Mouse (Mus musculus) limb, embryonic 14.5 days (tissue): ENCODE results near the gene BC028528. TPM values are rescaled to one million over a fixed set of nuclear protein-coding genes. Genes with fewer than 3 reads are reported as not detected.

Experiments
- ATAC-seq: fragments of 200-750 bp; cut with Nextera tagmentation; 2 replicates; pipeline ENCODE4 v1.8.0; 2017; ENCODE audit warnings: low read depth, moderate number of reproducible peaks, moderate TSS enrichment; ENCODE audit not compliant: low FRiP score
- DNase-seq: peaks from one replicate; pipeline ENCODE4 v3.0.0-alpha.2; 2015; ENCODE audit warnings: low spot score
- H3K27ac ChIP-seq: fragments of 300-500 bp; sonication (generic); replicated peaks from 2 replicates; pipeline ENCODE4 v1.5.1; 2014; ENCODE audit warnings: low read depth, mild to moderate bottlenecking, low read length, moderate library complexity, mixed read lengths
- H3K27me3 ChIP-seq: fragments of 300-500 bp; sonication (generic); 2 replicates; pipeline ENCODE4 v1.6.1; 2014; ENCODE audit warnings: low read length, mixed read lengths; ENCODE audit not compliant: control insufficient read depth, insufficient read depth
- H3K36me3 ChIP-seq: fragments of 300-500 bp; sonication (generic); 2 replicates; pipeline ENCODE4 v1.6.1; 2014; ENCODE audit warnings: mild to moderate bottlenecking, low read length, moderate library complexity, mixed read lengths; ENCODE audit not compliant: control insufficient read depth, insufficient read depth
- H3K4me1 ChIP-seq: fragments of 300-500 bp; sonication (generic); 2 replicates; pipeline ENCODE4 v1.6.1; 2014; ENCODE audit warnings: antibody characterized with exemption, low read length, mixed read lengths; ENCODE audit not compliant: control insufficient read depth, insufficient read depth
- H3K4me2 ChIP-seq: fragments of 300-500 bp; sonication (generic); replicated peaks from 2 replicates; pipeline ENCODE4 v1.6.1; 2014; ENCODE audit warnings: low read depth, mild to moderate bottlenecking, low read length, moderate library complexity; ENCODE audit not compliant: severe bottlenecking
- H3K4me3 ChIP-seq: fragments of 300-500 bp; sonication (generic); replicated peaks from 2 replicates; pipeline ENCODE4 v1.5.1; 2014; ENCODE audit warnings: low read length
- H3K9ac ChIP-seq: fragments of 300-500 bp; sonication (generic); 2 replicates; pipeline ENCODE4 v1.6.1; 2014; ENCODE audit warnings: mild to moderate bottlenecking, low read depth, low read length, moderate library complexity; ENCODE audit not compliant: severe bottlenecking
- H3K9me3 ChIP-seq: fragments of 300-500 bp; sonication (generic); 2 replicates; pipeline ENCODE4 v1.6.1; 2016; ENCODE audit warnings: low read length; ENCODE audit not compliant: control insufficient read depth
- POLR2A ChIP-seq: fragments of 200-500 bp; IDR thresholded peaks from 2 replicates; pipeline ENCODE4 v1.8.0; 2012; ENCODE audit warnings: inconsistent platforms, mild to moderate bottlenecking, moderate library complexity, borderline replicate concordance; ENCODE audit not compliant: insufficient read depth, insufficient read length; ENCODE audit errors: extremely low read depth
- WGBS: fragments of 180-500 bp; shearing (Covaris S2); extraction: QIAGEN DNeasy Blood & Tissue Kit; methylation state at CpG from one replicate; pipeline ENCODE4 v1.1.7; 2014; 5-methylcytosine and 5-hydroxymethylcytosine counted together
- polyA plus RNA-seq, 2 experiments: library from polyadenylated mRNA; depleted of rRNA in 1 of 2; stranded (reverse) in 1 of 2; unstranded in 1 of 2; fragments of >200 nt; fragmentation: Nextera tagmentation in 1 of 2; extraction: Ambion mirVana in 1 of 2; gene quantifications; 2 replicates each; pipeline versions ENCODE4 v1.2.1 to v1.2.3; 2012 to 2014

Gene BC028528
- polyA plus RNA-seq, 2 experiments, result 16.6 to 20.6 TPM

- H3K27me3 ChIP-seq, result no peaks in the 10 kb centered on the region
- ATAC-seq (no peak), DNase-seq (no peak)
- H3K4me3 ChIP-seq, result peak overlapping the region; percentile 67
- no peak for TF ChIP-seq POLR2A
- H3K27ac ChIP-seq, result peak overlapping the region; percentile 77
- H3K36me3 ChIP-seq, result peaks cover 12% of the 10 kb centered on the region
- H3K4me1 ChIP-seq, result peaks cover 10% of the 10 kb centered on the region; the same call in 1 of the 2 replicates
- H3K9me3 ChIP-seq, result no peaks in the 10 kb centered on the region
- 13% methylated on average over 7 of the region's 7 CpGs for WGBS
- H3K9ac ChIP-seq, result peak overlapping the region; percentile 53
- H3K4me2 ChIP-seq, result peak overlapping the region; percentile 62
Measured at GRCm38 (mm10) chr3:95893126-95893525, 1.3 kb upstream of the BC028528 start.

- Histone ChIP-seq H3K4me3 (peak overlapping the region; percentile 17), H3K9ac (peak overlapping the region; percentile 18; the same call in 1 of the 2 replicates), H3K27me3 (no peaks in the 10 kb centered on the region), H3K27ac (peak overlapping the region; percentile 77), H3K4me1 (peaks cover 10% of the 10 kb centered on the region; the same call in 1 of the 2 replicates), H3K36me3 (0 out of 2 replicates have a peak, but pooled peaks cover 5% of the 10 kb centered on the region), H3K4me2 (peak overlapping the region; percentile 42), H3K9me3 (no peaks in the 10 kb centered on the region)
- WGBS, result 35% methylated on average over 11 of the region's 11 CpGs
- DNase-seq (no peak), ATAC-seq (no peak; the same call in 1 of the 2 replicates)
- no peak for TF ChIP-seq POLR2A
Measured at GRCm38 (mm10) chr3:95892066-95893052, 554 bp upstream of the BC028528 start.

- no peaks in the 10 kb centered on the region for H3K9me3 ChIP-seq
- WGBS, result 21% methylated on average over 3 of the region's 3 CpGs
- no peaks in the 10 kb centered on the region for H3K36me3 ChIP-seq
- H3K4me1 ChIP-seq, result peaks cover 10% of the 10 kb centered on the region; the same call in 1 of the 2 replicates
- ATAC-seq (no peak), DNase-seq (peak; percentile 42)
- no peak overlapping the region for H3K4me2 ChIP-seq
- no peak for TF ChIP-seq POLR2A
- no peaks in the 10 kb centered on the region for H3K27me3 ChIP-seq
- no peak overlapping the region for H3K27ac ChIP-seq
- no peak overlapping the region for H3K4me3 ChIP-seq
- H3K9ac ChIP-seq, result no peak overlapping the region
Measured at GRCm38 (mm10) chr3:95889664-95890063, 2.1 kb downstream of the BC028528 start.

GRCm38 (mm10) chr3:95887596-95887995 is 4.2 kb downstream of the BC028528 start:
- Histone ChIP-seq H3K4me1 (peaks cover 8% of the 10 kb centered on the region; the same call in 1 of the 2 replicates), H3K9ac (no peak overlapping the region), H3K27ac (no peak overlapping the region), H3K9me3 (no peaks in the 10 kb centered on the region), H3K36me3 (no peaks in the 10 kb centered on the region), H3K4me2 (no peak overlapping the region), H3K27me3 (no peaks in the 10 kb centered on the region), H3K4me3 (no peak overlapping the region)
- TF ChIP-seq POLR2A, result no peak
- ATAC-seq, result no peak
- no peak for DNase-seq
- 82% methylated on average over 4 of the region's 4 CpGs for WGBS

GRCm38 (mm10) chr3:95884400-95884799 is 7.4 kb downstream of the BC028528 start:
- WGBS, result 60% methylated on average over 5 of the region's 5 CpGs
- no peak overlapping the region for H3K4me3 ChIP-seq
- no peaks in the 10 kb centered on the region for H3K27me3 ChIP-seq
- TF ChIP-seq POLR2A, result no peak
- 0 out of 2 replicates have a peak, but pooled peaks cover 6% of the 10 kb centered on the region for H3K4me1 ChIP-seq
- no peak overlapping the region for H3K27ac ChIP-seq
- H3K9ac ChIP-seq, result no peak overlapping the region
- H3K9me3 ChIP-seq, result no peaks in the 10 kb centered on the region
- H3K36me3 ChIP-seq, result no peaks in the 10 kb centered on the region
- no peak overlapping the region for H3K4me2 ChIP-seq
- DNase-seq (no peak), ATAC-seq (no peak)
